Mouse (Mus musculus): ENCODE data around the gene N4bp1.

GRCm38 (mm10) chr8:86884067-86884466 lies 991 bp downstream of the N4bp1 start:
- TF ChIP-seq EP300 (IDR thresholded peaks at IDR 0.05; ENCODE audit: low read depth) (no peak), CTCF (IDR thresholded peaks at IDR 0.05; ENCODE audit: low read depth) (no peak)
